Mouse (Mus musculus) spleen, adult 18-20 months (tissue): Measurements from ENCODE around the gene Cyp4a30b.
"Not testable (repeated sequence)": the region's sequence is repeated elsewhere in the genome, so short reads cannot be mapped to it uniquely, and the experiment has no call there.

Experiments used
- DNase-seq, 2 experiments: peaks; one replicate each; pipeline ENCODE4 v3.0.0; 2022; ENCODE audit warnings: mixed read lengths in 2 of 2

Cyp4a30b gene

DNA sequence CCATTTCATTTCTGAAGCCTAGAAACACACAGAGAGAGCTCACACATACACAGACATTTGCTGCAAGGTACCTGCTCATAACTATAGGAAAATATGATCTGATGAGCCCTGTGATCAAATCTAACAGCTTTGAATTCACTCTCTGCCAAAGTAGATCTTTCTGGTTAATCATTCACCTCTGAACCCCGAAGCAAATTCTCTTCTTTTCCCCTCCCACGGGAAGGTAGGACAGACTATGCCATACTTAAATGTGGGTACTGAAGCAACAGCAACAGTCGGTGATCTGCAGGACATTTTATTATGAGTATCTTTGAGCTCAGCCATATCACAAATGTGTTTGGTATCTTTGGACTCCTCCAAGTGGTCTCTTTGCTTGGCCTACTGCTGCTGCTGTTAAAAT is at the start of gene Cyp4a30b:
Gene Cyp4a30b, plus strand, starts transcription at position 301 of the 400 bp plus-strand sequence.
- no peak for DNase-seq

DNA sequence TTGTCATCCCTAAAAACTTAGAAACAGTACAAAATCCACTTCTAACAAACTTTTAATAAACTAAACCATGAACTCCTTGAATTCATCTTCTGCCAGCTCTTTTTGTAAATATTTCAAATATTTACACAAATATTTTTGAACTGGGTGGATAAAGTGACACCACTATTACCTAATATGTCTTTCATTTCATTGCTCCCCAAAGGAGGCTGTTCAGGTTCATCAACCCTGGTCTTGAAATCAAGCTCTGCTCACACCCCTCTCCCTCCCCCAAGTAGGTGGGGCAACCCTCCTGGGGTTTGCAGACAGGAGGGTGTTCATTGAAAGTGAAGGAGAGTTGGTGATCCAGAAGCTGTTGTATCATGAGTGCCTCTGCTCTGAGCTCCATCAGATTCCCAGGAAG is 41.1 kb upstream of the Cyp4a30b start, which contains the start of gene Cyp4a12b:
Gene Cyp4a12b, plus strand, starts transcription at position 301 of the 400 bp plus-strand sequence.
- not testable (repeated sequence) for DNase-seq

DNA sequence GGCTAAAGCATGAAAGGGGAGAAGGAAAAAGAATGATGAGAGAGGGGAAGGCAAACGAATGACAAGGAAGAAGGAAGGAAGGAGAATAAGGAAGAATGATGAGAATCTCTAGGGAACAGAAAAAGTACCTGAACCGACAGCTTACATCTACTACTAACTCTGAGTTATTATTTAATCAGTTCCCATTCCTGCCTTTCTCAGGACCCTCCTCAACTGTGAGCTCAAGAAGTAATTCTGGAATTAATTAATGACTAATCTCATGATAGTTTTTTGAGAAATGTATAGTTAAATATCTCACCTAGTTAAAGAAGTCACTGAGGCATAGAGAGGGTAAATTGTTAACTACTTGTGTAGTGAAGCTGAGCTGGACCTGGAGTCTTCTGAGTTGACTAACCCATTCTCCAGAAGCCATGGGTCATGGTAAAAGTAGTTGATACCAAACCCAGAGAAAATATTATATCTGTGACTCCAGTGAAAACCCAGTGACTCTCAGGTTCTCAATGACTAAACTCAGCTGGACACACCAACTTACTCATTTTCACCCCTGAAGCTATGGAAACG is 1.7 kb upstream of the Cyp4a30b start:
- no peak for DNase-seq

DNA sequence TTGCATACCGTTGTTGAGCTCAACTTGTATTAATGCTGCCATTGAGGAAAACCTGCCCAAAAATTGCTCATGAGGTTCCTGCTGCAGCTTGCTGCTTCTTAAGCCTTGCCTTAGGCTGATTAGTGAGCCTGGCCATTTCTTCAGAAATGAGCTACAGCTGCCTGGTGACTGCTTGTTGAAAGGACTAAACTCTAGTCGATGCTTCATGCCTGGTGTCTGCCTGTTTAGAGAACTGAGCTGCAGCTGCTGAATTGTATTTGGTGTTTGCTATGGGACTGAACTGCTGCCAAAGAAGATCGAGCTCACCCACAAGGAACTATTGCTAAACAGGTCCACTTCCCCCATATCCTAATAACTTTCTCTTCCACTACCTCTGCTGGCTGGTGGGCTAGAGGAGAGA is 21.2 kb downstream of the Cyp4a30b start:
- not testable (repeated sequence) for DNase-seq

DNA sequence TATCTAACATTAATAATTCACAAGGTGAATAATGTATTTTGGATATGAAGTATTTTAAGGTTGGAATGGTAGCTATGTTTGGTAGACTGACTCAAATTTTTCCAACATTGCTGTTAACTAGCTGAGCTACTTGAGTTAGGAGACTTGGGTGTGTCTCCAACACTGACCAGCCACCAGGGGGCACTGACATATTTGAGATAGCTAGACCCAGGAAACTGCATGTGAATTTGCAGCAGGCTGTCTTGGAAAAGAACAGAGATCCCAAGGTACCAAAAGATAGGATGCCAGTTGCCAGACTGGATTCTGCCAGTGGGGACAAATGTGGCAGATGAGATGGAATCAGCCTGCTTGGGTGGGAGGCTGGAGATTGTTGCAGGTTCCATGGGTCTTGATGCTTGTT is 23.6 kb downstream of the Cyp4a30b start:
- peak in 1 of 2 experiments; percentile 2 for DNase-seq

DNA sequence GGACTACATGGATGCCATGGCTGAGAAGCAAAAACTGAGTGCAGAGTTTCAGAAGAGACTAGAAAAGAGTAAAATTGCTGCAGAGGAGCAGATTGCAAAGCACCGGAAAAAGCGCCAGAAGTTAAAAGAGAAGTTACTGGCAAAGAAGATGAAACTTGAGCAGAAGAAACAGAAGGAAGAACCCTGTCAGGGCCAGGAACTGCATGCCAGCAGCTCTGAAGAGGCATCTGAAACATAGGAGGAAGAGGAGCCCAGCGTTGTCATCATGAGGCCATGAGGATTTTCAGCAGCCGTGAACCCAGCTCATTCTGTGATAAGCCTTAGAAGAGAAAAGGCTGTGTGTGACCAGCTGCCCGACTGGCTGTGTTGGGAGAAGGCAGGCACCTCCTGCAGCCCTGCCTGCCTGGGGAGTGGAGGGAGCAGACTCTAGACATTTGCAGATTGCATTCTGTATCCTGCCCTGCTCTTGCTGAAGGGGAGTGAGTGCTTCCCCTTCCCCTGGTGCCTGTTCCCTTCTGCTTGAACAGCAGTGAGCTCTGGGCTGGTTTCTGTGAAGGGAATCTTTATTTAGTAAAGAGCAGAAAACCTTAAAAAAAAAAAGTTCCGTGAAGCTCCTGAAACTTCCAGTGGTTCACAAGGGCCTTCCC is 28.7 kb downstream of the Cyp4a30b start:
- no peak for DNase-seq

DNA sequence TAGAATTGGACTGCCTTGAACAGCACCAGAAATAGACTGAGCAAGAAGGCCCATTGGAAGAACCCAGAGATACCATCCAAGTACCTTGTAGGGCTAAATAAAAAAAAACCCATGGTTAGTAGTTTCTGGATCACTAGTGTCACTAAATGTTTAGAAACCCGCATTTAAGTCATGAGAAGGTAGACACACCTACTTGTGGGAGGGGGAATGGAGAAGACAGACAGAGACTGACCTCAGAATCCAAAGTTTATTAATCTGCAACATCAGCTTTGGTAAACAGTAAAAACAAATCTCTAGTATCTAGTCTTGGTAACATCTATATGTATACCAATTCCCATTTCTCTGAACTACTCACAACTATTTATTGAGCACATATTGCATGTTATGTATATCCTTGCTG is 43.6 kb downstream of the Cyp4a30b start, which contains the start of gene Cyp4a14:
Gene Cyp4a14, minus strand, starts transcription at position 142 of the 400 bp plus-strand sequence.
- no peak for DNase-seq

DNA sequence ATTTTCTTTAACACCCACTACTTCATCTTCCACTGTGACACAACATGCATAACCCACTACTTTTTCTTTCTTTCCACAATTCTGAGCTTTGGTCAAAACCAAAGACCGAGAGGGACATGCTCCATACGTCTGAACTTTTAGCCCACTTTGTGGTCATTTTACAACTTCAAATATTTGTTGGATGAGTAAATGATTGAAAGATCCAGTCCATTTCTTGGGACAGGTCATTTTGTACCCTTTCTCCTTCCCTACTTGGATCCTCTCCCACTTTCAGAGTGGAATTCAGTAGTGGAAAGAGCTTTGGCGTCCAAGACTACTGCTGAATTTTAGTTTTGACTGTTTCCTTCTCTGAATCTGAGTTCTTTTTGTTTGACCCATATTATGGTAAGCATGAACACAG is 45.1 kb downstream of the Cyp4a30b start:
- no peak for DNase-seq

DNA sequence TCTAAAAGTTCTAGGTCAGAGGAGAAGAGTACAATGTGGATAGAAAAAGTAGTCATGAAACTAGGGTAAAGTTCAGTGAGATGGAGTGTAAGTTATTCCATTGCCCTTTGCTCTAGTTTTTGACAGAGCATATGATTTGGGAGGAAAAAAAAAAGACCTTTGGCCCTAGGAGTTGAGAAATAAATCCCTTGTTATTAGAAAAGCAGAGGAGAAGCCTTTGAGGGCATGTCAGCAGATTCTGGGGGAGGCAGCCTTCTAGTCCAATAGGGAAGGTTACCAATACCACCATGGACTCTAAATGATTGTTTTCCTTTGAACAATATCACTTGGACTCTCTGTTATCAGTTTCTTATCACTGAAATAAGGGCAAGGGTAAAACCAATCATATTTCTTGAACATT is 61.6 kb downstream of the Cyp4a30b start:
- not testable (repeated sequence) for DNase-seq

DNA sequence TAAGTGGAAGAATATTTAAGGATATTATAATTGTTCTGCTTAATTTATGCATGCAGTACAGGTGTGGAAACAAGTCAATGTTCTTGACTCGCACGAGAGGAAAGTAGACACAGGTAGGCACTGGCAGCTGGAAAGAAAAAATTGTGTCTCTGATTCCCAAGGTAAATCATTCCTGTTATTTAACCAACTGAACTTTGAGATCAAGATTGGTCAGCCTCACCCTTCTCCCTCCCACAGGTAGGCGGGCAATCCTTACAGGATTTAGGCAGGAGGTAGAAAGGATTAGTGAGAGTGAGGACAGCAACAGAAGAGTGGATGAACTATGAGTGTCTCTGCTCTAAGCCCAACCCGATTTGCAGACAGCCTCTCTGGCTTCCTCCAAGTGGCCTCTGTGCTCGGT is 65.6 kb downstream of the Cyp4a30b start, which contains the start of gene Cyp4a10:
Gene Cyp4a10, plus strand, starts transcription at position 265 of the 400 bp plus-strand sequence.
- DNase-seq: not testable (repeated sequence)

DNA sequence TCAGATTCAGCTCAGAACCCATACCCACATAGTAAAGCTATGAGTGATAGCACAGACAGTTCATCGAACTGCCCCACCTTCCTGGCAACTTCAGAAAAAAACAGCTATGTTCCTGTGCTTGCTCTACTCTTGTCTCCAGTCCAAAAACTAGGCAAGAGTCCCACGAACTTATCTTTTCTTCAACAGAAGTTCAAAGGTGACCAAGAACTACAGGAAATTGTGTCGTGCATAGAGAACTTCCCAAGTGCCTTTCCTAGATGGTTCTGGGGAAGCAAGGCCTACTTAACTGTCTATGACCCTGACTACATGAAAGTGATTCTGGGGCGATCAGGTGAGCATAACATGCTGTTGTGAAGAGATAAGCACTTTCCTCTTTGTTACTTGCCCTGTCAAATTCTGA is 67.0 kb downstream of the Cyp4a30b start:
- DNase-seq: no peak
